Comparison of ENCODE assay signal across 15 mouse cellular contexts in the genomic region with DNA sequence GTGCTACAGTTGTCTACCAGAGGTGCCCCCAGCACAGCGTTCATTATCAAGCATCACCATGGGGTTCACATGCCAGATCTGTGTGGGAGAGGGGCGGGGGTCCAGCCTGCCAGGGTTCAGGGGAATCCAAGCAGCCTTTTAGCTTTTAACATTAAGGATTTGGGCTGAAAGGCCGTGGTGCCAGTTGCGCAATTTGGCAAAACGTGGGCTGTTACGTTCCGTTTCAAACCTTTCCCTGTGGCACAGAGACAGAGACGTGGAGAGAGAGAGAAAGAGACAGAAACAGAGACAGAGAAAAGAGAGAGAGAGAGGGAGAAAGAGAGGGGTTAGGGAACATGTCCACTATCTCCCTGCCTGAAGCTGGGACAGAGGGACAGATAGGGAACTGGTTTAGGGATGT. TPM values are rescaled to one million over a fixed set of nuclear protein-coding genes. Genes with fewer than 3 reads are reported as not detected.
"Had no signal": no experiment of that assay in that cellular context is flagged by ENCODE, and none has a peak within 500 bp of the region (broad histone marks: within the 10 kb centered on the region; RNA-seq: fewer than 3 reads in every experiment).

No protein-coding gene starts in this region.

- H3K4me1 ChIP-seq: liver, embryonic 15.5 days; midbrain, embryonic 10.5 days; neural tube, embryonic 15.5 days had no signal

- H3K27ac ChIP-seq: layer of hippocampus, adult 2 months; liver, embryonic 15.5 days; midbrain, embryonic 10.5 days; neural tube, embryonic 15.5 days; stomach, postnatal 0 days had no signal

- H3K9ac ChIP-seq: liver, embryonic 15.5 days; neural tube, embryonic 15.5 days had no signal

- H3K36me3 ChIP-seq: liver, embryonic 15.5 days; midbrain, embryonic 10.5 days; neural tube, embryonic 15.5 days had no signal

- H3K4me3 ChIP-seq: layer of hippocampus, adult 2 months; liver, embryonic 15.5 days; midbrain, embryonic 10.5 days; myocyte; neural tube, embryonic 15.5 days had no signal

- H3K27me3 ChIP-seq: liver, embryonic 15.5 days had no signal

- DNase-seq: kidney, adult 8-10 months; kidney, postnatal 36 days; liver; lung, adult 2 months; lung, postnatal 10 days; lung, postnatal 4 days; midbrain, embryonic 14.5 days had no signal

- H3K9me3 ChIP-seq: liver, embryonic 15.5 days; midbrain, embryonic 10.5 days; neural tube, embryonic 15.5 days had no signal

- H3K4me2 ChIP-seq: liver, embryonic 15.5 days; neural tube, embryonic 15.5 days had no signal

RNA-seq across cellular contexts. Expression of a gene that starts 38.3 kb away (rescaled TPM):
- polyA plus RNA-seq: liver, embryonic 15.5 days; lung, adult 2 months; midbrain, embryonic 14.5 days; neural tube, embryonic 11.5 days; stomach, postnatal 0 days had no signal

RNA-seq across cellular contexts. Expression of a gene that starts 39.0 kb away (rescaled TPM):
- polyA plus RNA-seq: kidney, embryonic 16.5 days; liver, embryonic 15.5 days; lung, adult 2 months; midbrain, embryonic 10.5 days; midbrain, embryonic 14.5 days; myocyte; neural tube, embryonic 11.5 days; neural tube, embryonic 15.5 days; stomach, postnatal 0 days had no signal
